Mouse (Mus musculus): ENCODE data around the gene Arid5b. TPM values are rescaled to one million over a fixed set of nuclear protein-coding genes. Genes with fewer than 3 reads are reported as not detected.

Gene Arid5b
- polyA plus RNA-seq, 1 experiment from 2014 or later, result 12.2 TPM

DNA sequence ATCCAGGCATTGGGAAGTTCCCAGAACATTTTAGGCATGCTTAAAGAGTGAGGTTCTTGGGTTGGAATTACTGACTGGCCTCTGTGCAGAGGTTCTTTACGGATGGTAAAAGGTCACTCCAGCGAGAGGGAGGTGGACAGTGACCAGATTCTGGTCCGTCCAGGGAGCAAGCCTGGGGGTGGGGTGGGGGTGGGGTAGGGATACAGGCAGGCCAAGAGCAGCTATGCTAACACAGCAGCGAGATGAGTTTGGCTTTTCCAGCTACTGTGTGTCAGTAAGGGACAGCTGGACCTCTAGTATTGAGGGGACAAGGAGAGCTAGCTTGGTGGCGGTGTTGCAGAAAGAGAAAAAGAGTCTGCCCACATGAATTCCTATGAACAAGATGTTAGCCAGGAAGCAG, 167.9 kb downstream of the Arid5b start:
- Histone ChIP-seq H3K4me2 (ENCODE audit: low read depth, low read length) (no peak overlapping the region), H3K9me3 (ENCODE audit: low read length) (no peaks in the 10 kb centered on the region), H3K36me3 (replicated peaks; ENCODE audit: insufficient read depth, low read length) (peaks cover 22% of the 10 kb centered on the region), H3K9ac (replicated peaks) (no peak overlapping the region), H3K4me3 (ENCODE audit: low read depth, low read length) (no peak overlapping the region), H3K4me1 (ENCODE audit: insufficient read depth) (peaks cover 3% of the 10 kb centered on the region; the same call in 1 of the 2 replicates), H3K27me3 (ENCODE audit: insufficient read depth, low read length) (no peaks in the 10 kb centered on the region), H3K27ac (ENCODE audit: low read depth) (0 out of 2 replicates have a peak overlapping the region, but pooled peaks have one; percentile 16)
- DNase-seq (no peak), ATAC-seq (no peak)
- TF ChIP-seq CTCF (IDR thresholded peaks at IDR 0.05; ENCODE audit: low read depth) (no peak), EP300 (IDR thresholded peaks at IDR 0.05; ENCODE audit: low read depth) (no peak)
- WGBS (ENCODE audit: insufficient replicate concordance), result 69% methylated on average over 5 of the region's 5 CpGs

DNA sequence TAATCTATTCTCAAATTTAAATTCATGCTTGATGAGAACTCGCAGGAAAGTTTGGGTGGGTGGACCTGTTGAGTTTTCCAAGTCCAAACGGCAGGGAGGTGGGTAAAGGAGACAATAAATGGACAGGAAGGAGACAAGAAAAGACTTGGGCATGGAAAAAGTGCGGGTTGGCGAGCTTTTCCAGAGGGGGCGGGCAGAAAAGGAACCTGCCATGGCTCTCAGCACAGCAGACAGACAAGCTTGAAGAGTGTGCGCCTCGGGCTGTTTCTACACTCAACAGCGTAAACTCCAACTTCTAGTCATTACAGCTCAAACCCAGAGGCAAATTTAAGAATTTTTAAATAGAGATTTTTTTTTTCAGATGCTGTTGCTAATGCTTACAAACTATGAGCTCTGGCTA, 168.4 kb downstream of the Arid5b start:
- ATAC-seq, result no peak
- TF ChIP-seq EP300 (IDR thresholded peaks at IDR 0.05; ENCODE audit: low read depth), result no peak
- no peak for TF ChIP-seq CTCF (IDR thresholded peaks at IDR 0.05; ENCODE audit: low read depth)
- Histone ChIP-seq H3K27ac (ENCODE audit: low read depth) (0 out of 2 replicates have a peak overlapping the region, but pooled peaks have one; percentile 16), H3K36me3 (replicated peaks; ENCODE audit: insufficient read depth, low read length) (peaks cover 21% of the 10 kb centered on the region), H3K9ac (replicated peaks) (no peak overlapping the region), H3K4me2 (ENCODE audit: low read depth, low read length) (no peak overlapping the region), H3K9me3 (ENCODE audit: low read length) (no peaks in the 10 kb centered on the region), H3K4me3 (ENCODE audit: low read depth, low read length) (no peak overlapping the region), H3K4me1 (ENCODE audit: insufficient read depth) (peaks cover 6% of the 10 kb centered on the region; the same call in 1 of the 2 replicates), H3K27me3 (ENCODE audit: insufficient read depth, low read length) (no peaks in the 10 kb centered on the region)
- no peak for DNase-seq
- 76% methylated on average over 8 of the region's 8 CpGs for WGBS (ENCODE audit: insufficient replicate concordance)

DNA sequence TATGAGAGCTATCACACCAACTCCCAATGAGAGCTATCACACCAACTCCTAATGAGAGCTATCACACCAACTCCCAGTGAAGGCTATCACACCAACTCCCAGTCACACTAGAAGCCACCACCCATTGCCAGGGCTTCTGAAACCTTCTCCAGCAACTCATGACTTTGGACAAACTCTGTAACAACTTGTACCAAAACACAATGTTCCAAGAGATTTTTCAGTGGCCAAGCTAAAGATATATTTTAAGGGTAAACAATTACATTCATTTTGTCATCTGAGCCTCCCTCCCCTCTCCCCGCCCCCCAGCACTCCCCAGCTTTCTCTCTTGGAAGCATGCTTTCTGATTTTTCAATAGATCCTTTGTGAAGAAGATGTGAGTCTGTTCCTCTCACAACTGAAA, 168.9 kb downstream of the Arid5b start:
- 87% methylated on average over 1 of the region's 1 CpGs for WGBS (ENCODE audit: insufficient replicate concordance)
- Histone ChIP-seq H3K9me3 (ENCODE audit: low read length) (no peaks in the 10 kb centered on the region), H3K9ac (replicated peaks) (no peak overlapping the region), H3K27ac (ENCODE audit: low read depth) (0 out of 2 replicates have a peak overlapping the region, but pooled peaks have one; percentile 16), H3K4me3 (ENCODE audit: low read depth, low read length) (no peak overlapping the region), H3K27me3 (ENCODE audit: insufficient read depth, low read length) (no peaks in the 10 kb centered on the region), H3K36me3 (replicated peaks; ENCODE audit: insufficient read depth, low read length) (peaks cover 17% of the 10 kb centered on the region), H3K4me2 (ENCODE audit: low read depth, low read length) (no peak overlapping the region), H3K4me1 (ENCODE audit: insufficient read depth) (peaks cover 11% of the 10 kb centered on the region)
- DNase-seq, result no peak
- peak; percentile 61; the same call in 1 of the 2 replicates for TF ChIP-seq EP300 (IDR thresholded peaks at IDR 0.05; ENCODE audit: low read depth)
- TF ChIP-seq CTCF (IDR thresholded peaks at IDR 0.05; ENCODE audit: low read depth), result no peak
- no peak for ATAC-seq

DNA sequence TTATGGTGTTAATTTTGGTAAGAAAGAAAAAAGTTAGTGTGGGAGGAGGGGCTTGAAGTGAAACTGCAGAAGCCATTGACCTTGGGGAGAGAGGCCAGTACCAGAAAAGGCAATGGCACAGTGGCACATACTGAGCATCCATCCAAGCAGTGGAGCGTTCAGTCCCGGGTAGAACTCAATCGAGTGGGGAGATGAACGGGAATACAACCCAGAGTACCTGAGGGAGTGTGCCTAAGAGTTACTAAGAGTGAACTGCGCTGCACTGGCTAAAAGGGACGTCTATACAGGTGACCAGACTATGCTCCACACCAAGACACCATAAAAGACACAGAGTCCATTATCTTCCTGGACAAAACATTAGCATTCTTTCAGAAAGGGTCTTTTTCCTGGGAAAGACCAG, 170.8 kb downstream of the Arid5b start:
- TF ChIP-seq CTCF (IDR thresholded peaks at IDR 0.05; ENCODE audit: low read depth), result no peak
- no peak for TF ChIP-seq EP300 (IDR thresholded peaks at IDR 0.05; ENCODE audit: low read depth)
- Histone ChIP-seq H3K9ac (replicated peaks) (no peak overlapping the region), H3K27ac (ENCODE audit: low read depth) (no peak overlapping the region), H3K9me3 (ENCODE audit: low read length) (no peaks in the 10 kb centered on the region), H3K4me3 (ENCODE audit: low read depth, low read length) (no peak overlapping the region), H3K27me3 (ENCODE audit: insufficient read depth, low read length) (no peaks in the 10 kb centered on the region), H3K4me1 (ENCODE audit: insufficient read depth) (peaks cover 17% of the 10 kb centered on the region), H3K36me3 (replicated peaks; ENCODE audit: insufficient read depth, low read length) (peaks cover 11% of the 10 kb centered on the region), H3K4me2 (ENCODE audit: low read depth, low read length) (no peak overlapping the region)
- ATAC-seq, result no peak
- no peak for DNase-seq
- 79% methylated on average over 6 of the region's 6 CpGs for WGBS (ENCODE audit: insufficient replicate concordance)

DNA sequence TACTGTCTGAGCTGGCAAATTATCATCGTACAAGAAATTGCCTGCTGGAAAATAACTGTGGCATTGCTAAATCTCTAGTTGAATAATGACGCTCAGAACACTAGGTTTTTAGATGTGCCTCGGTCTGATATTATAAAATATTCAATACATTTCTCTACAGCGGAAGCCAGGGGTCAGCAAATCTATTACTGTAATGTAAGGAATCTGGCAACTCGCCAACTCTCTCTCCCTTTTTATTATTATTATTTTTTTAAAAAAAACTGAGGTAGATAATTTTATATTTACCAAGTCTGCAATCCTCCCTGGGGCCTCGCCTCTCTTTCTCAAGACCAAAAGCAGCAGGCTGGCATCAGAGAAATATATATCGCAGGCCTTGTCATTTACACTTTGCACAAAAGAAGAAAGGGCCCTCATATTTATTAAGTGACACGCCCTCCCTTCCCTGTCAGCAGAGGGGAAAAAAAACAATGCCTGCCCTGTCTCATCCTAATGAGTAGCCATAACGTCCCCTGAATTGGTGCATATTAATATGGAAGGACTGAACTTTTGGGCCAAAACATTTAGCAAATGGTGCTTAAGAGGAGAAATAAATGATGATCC, 172.1 kb downstream of the Arid5b start:
- TF ChIP-seq CTCF (IDR thresholded peaks at IDR 0.05; ENCODE audit: low read depth), result no peak
- TF ChIP-seq EP300 (IDR thresholded peaks at IDR 0.05; ENCODE audit: low read depth), result no peak
- H3K27ac ChIP-seq (ENCODE audit: low read depth), result no peak overlapping the region
- ATAC-seq, result no peak
- no peak overlapping the region for H3K4me2 ChIP-seq (ENCODE audit: low read depth, low read length)
- peaks cover 13% of the 10 kb centered on the region for H3K36me3 ChIP-seq (replicated peaks; ENCODE audit: insufficient read depth, low read length)
- H3K4me1 ChIP-seq (ENCODE audit: insufficient read depth), result peaks cover 17% of the 10 kb centered on the region
- H3K27me3 ChIP-seq (ENCODE audit: insufficient read depth, low read length), result no peaks in the 10 kb centered on the region
- no peak overlapping the region for H3K9ac ChIP-seq (replicated peaks)
- no peak for DNase-seq
- no peak overlapping the region for H3K4me3 ChIP-seq (ENCODE audit: low read depth, low read length)
- WGBS (ENCODE audit: insufficient replicate concordance), result 74% methylated on average over 9 of the region's 9 CpGs
- H3K9me3 ChIP-seq (ENCODE audit: low read length), result no peaks in the 10 kb centered on the region

DNA sequence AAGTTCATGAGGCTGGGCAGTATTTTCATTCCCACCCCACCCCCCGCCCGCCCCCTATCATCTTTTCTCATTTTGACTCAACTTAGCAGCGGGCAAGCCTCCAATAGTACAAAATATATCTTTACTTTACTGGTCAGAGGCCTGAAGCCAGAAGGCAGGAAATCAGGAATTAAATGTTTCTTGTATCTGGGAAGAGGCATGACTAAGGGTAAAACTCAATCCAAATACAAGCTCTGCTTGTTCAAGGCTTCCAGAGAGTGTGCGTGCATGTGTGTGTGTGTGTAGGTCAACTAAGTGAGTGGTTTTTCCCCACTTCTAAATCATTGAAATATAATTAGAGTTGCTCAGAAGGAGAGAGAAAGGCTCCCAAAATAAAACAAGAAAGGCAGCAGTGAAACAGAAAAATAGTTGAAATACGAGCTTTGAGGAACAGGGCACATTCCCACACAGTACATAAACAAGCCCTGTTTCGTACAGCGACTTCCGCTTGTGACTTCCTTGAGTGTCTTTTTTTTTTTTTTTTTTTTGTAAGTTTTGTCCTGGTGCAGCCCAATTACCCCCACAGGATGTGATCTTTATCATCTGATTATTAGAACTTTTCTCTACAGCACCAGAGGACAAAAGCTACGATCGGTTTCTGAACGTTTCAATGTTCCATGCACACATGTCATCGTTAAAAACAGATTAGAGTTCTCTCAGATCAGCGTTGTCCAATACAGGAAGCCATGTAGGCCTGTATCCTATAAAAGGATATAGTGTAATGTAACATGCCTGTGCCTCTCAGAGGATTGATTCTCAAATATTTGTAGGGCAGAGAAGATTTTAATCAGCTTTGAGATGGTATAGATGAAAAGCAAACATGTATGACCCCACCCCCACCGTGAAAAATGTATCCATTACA, 173.4 kb downstream of the Arid5b start:
- H3K36me3 ChIP-seq (replicated peaks; ENCODE audit: insufficient read depth, low read length), result peaks cover 27% of the 10 kb centered on the region
- no peak overlapping the region for H3K4me3 ChIP-seq (ENCODE audit: low read depth, low read length)
- DNase-seq, result no peak
- H3K9ac ChIP-seq (replicated peaks), result no peak overlapping the region
- ATAC-seq, result peak; percentile 26; the same call in 1 of the 2 replicates
- TF ChIP-seq EP300 (IDR thresholded peaks at IDR 0.05; ENCODE audit: low read depth) (peak; percentile 28; the same call in 1 of the 2 replicates), CTCF (IDR thresholded peaks at IDR 0.05; ENCODE audit: low read depth) (no peak)
- peaks cover 17% of the 10 kb centered on the region for H3K4me1 ChIP-seq (ENCODE audit: insufficient read depth)
- H3K9me3 ChIP-seq (ENCODE audit: low read length), result no peaks in the 10 kb centered on the region
- 43% methylated on average over 14 of the region's 14 CpGs for WGBS (ENCODE audit: insufficient replicate concordance)
- H3K27ac ChIP-seq (ENCODE audit: low read depth), result peak overlapping the region; percentile 82
- peak overlapping the region; percentile 47 for H3K4me2 ChIP-seq (ENCODE audit: low read depth, low read length)
- H3K27me3 ChIP-seq (ENCODE audit: insufficient read depth, low read length), result no peaks in the 10 kb centered on the region

Data from liver, postnatal 0 days (tissue).